Mouse (Mus musculus): ENCODE results near the gene Cadm4.
"Not testable (repeated sequence)": the region's sequence is repeated elsewhere in the genome, so short reads cannot be mapped to it uniquely, and the experiment has no call there.

The Cadm4 gene

DNA sequence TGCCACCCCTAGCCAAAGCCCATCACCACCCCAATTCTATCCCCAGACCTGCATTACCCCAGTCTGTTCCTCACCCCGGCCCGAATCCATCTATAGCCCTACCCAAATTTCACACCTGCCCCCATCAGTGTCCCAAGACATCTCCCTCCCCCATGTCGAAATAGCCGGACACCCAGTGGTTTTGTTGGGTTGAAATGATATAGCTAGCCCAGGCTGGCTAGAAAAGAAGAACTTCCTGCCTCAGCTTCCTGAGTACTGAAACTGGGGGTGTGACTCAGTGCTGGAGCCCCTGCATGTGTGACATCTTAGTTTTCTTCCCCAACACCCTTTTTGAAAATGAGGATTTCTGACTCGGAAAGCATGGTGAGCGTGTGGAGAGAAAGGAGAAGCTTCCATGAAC lies 15.0 kb upstream of the Cadm4 start:
- DNase-seq (ENCODE audit: inconsistent ontology term) = no peak

DNA sequence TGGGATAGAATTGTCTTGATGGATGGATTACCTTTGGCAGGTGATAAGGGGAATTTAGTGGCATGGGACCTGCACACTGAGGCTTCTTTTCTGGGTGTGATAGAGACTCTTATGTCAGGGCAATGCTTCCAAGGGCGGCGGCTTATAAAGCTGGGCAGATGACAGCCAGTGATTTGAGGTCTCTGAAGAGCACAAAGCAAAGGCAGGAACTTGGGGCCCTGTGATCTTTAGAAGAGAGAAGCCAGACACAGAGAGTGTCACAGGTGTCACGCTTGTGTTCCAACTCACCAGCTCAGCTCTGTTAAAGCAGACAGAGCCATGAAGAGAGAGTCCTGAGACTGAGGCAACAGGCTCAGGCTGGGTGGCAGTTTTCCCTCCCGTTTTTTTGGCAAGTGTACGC lies 13.9 kb upstream of the Cadm4 start:
- DNase-seq (ENCODE audit: inconsistent ontology term) = no peak

DNA sequence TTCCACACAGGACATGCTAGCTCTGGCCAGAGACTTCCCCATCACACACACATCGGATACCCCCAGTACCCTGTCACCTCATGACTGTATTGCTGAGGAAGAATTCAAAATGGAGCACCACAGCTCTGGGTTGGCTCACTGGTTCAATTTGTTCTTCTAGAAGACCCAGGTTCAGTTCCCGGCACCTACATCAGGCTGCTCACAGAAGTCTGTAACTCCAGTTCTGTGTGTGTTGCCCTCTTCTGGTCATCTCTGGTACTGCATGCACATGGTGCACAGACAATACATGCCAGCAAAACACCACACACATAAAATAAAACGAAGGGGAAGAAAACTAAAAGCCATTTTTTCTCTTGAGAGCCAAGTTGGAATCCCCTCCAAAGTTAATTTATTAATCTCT lies 12.7 kb upstream of the Cadm4 start:
- DNase-seq (ENCODE audit: inconsistent ontology term) = no peak

DNA sequence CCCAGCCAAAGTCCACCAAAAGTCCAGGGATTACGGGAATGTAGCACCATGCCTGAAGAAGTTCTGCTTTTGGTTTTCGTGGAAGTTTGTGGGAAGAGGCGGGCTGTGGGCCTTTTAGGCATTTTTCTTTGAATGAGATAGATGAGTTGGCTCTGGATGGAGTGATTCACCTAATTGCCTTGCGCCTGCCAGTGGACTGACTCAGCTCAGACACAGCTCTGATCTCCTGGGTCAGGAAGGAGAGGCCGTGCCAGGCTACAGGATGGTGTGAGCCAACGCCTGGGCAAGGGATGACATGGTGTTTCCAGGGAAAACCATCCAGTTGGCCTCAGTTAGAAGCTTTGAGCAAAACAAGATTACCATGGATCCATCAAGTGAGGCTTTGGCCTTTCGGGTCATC lies 11.5 kb upstream of the Cadm4 start:
- peak; percentile 93 for DNase-seq (ENCODE audit: inconsistent ontology term)

DNA sequence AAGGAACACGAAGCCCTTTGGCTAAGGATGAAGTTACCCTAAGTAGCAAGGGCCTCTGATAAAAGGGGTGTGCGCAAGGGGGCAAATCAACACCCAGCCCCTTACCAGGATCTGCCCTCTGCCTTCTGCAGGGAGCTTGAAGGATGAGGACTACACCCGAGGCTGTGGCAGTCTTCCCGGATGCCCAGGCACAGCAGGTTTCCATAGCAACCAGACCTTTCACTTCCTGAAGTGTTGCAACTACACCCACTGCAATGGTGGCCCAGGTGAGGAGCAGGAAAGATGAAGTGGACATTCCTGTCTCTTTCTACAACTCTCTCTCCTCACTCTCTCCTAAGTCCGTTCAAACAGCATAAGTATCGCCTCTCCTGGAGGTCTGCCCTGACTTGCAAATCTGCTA lies 9.4 kb upstream of the Cadm4 start:
- no peak for DNase-seq (ENCODE audit: inconsistent ontology term)

DNA sequence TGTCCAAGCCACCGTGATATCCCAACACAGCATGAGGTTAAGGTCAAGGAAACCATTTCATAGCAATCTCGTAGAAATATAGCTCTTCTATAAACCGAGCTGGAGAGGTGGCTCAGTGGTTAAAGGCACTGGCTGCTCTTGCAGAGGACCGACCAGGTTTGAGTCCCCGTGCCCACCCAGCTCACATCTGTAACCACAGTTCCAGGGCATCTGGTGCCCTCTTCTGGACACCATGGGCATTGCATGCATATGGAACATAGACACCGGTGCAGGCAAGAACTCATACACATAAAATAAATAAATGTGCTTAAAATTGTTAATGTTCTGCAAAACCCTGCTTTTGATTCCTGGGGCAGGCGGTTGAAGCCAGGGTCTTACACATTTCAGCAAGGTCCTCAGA lies 8.9 kb upstream of the Cadm4 start:
- no peak for DNase-seq (ENCODE audit: inconsistent ontology term)

DNA sequence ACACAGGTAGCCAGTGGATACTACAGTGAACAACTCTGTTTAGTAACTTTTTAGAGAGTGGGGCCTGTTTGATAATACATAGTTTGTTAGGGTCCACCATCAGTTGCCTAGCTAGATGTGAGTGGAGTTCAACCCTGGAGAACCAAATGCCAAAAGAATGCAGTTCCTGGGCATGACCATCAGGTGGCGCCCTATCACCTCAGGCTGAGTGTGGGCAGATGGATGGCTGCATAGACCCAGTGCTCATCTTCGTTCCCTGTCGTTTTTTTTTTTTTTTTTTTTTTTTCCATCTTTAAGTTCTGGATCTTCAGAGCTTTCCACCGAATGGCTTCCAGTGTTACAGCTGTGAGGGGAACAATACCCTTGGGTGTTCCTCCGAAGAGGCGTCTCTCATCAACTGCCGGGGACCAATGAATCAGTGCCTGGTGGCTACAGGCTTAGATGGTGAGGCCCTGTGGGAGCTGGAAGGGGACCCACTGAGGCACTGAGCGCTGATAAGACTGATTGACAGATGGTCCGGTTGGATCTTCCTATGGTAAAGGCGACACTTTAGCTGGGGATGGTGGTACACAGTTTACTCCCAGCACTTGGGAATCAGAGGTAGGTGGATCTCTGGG lies 7.8 kb upstream of the Cadm4 start:
- peak; percentile 48 for DNase-seq (ENCODE audit: inconsistent ontology term)

DNA sequence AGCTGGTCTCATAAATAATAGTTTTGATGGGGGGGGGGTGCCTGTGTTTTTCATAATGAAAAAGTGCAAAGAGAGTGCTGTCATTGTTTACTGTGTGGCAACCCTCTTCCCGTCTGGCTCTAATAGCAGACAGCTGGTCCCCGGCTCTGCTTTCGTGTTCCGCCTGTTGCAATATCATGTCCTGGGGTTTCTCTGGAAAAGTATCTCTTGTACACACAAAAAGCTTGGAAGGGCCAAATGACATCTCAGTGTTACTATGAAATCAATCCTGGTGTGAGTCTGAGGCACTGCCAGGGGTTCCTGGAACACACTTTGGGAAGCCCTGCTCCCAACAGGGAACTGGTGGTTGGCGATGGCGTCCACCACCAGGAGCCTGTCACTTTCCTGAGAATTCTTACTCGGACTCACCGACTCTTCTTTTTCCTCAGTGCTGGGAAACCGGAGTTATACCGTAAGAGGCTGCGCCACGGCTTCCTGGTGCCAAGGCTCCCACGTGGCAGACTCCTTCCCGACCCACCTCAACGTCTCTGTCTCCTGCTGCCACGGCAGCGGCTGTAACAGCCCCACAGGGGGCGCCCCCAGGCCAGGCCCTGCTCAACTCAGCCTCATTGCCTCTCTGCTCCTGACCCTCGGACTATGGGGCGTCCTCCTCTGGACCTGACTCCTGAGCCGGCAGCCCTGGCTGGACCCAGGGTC lies 6.9 kb upstream of the Cadm4 start:
- DNase-seq (ENCODE audit: inconsistent ontology term) = no peak

DNA sequence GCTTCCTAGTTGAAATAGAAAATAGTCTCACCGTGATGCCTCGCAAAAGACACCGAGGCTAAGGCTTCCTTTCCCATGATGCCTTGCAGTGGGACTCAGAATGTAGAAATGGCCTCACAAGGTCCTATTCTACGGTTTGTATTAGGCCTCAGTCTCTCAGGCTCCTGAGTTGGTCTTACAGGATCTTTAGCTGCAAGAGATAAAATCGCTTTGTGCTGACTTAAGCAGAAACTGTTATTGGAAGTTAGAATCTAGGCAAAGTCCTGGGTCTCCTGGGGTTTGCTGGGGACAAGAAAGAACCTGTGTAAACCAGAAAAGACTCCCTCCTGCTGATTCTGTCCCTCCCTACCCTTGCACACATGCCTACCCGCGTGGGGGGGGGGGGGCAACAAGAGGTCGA lies 5.5 kb upstream of the Cadm4 start:
- DNase-seq (ENCODE audit: inconsistent ontology term) = no peak

DNA sequence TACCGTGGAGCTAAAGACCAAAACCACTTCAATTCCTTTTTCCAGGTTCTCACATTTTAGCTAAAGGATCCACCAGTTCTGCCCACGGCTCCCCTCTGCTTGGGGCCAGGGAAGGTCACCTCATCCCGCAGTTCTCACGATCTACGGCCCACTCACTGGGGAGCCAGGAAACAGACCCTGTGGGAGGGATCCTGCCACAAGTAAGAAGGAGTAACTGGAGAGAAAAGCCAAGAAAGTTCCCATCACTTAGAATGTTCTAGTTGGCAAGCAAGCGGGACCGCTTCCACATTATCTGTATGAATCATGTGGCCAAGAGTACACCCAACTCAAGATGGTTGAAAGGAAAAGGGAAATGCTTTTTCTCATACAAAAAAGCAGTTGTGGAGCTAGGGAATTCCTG lies 5.0 kb upstream of the Cadm4 start:
- DNase-seq (ENCODE audit: inconsistent ontology term) = no peak

DNA sequence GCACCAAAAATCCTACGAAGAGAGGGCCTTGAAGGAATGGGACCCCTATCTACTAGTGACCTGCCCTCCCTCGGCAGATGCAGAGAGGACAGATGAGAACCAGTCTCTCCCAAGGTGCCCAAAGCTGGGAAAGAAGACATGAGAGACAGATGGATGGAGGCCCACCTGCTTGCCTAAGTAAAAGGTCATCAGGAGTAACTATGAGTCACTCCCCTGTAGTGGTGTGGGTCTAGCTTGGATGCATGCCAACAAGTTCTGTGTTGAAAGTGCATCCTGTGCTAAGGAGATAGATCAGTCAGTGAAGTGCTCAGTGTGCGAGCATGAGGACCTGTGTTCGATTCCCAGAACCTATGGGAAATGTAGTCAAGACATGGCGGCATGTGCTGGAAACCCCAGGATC lies 2.9 kb upstream of the Cadm4 start:
- DNase-seq (ENCODE audit: inconsistent ontology term) = no peak

DNA sequence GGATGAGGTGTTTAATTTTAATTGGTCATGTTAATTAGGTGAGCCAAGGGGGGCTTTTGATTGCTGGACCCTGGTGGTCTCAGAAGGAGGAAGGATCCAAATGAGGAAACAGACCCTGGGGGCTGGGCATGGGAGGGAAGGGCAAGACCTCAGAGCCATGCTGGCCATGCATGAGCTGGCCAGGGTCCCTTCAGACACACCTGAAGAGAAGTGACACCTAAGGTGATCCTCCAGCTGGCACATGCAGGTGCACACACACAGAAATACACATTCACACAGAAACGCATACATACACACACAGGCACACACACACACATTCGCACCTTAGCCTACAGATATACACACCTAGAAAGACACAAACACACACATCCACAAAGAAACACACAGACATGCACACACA lies 2.1 kb upstream of the Cadm4 start:
- DNase-seq (ENCODE audit: inconsistent ontology term) = no peak

DNA sequence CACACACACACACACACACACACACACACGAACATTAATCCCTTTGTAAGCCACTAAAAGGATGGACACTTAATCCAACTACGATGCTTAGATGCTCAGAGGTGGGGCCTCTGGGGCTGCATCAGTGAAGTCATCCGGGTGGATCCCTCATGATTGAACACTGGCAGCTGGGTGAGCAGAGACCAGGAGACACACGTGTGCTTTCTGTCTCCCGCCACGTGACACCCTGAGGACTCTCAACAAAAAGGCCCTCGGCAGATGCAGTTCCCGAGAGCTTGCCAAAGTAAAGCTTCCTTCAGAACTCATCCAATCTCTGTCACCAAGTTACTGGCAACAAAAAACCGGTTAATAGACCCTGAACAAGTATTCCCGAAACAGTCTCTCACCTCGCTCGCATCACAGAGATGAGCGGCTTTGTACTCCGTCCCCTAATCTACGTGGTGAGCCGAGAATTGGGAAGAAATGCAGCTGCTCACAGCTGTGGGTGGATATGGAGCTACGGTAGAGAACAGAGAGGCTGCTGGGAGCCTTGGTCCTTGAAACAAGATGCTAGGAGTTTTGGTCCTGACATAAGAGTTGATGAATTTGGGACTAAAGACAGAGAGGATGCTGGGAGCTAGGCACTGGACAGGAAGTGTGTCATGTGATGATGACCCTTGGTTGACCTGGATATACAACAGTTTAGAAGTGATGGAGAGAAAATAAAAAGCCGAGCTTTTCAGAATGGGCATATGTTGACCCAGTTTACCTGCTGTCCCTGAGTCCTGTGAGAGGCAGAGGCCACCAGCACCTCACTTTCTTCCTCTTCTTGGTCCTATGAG lies 1.5 kb upstream of the Cadm4 start:
- no peak for DNase-seq (ENCODE audit: inconsistent ontology term)

DNA sequence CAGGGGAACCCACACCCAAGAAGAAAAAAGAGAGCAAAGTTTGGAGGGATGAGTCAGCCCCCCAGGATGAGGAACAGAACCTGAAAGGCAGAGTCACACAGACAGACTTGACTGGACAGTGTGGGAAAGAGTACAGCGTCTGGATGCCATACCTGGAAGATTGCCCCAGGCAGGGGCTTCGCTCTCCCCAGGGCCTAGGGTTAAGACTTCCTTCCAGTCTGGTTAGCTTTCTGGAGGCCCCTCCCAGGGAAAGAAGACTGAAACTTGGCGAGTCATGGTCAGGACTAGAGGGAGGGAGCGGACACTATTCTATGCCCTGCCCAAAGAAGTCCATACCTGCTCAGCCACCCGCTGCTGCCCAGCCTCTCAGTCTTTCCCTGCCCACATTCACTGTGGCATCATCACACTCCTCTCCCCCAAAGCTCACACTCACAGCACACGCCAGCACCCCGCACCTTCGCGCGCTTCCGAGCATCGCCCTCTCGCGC lies 793 bp upstream of the Cadm4 start:
- no peak for DNase-seq (ENCODE audit: inconsistent ontology term)

DNA sequence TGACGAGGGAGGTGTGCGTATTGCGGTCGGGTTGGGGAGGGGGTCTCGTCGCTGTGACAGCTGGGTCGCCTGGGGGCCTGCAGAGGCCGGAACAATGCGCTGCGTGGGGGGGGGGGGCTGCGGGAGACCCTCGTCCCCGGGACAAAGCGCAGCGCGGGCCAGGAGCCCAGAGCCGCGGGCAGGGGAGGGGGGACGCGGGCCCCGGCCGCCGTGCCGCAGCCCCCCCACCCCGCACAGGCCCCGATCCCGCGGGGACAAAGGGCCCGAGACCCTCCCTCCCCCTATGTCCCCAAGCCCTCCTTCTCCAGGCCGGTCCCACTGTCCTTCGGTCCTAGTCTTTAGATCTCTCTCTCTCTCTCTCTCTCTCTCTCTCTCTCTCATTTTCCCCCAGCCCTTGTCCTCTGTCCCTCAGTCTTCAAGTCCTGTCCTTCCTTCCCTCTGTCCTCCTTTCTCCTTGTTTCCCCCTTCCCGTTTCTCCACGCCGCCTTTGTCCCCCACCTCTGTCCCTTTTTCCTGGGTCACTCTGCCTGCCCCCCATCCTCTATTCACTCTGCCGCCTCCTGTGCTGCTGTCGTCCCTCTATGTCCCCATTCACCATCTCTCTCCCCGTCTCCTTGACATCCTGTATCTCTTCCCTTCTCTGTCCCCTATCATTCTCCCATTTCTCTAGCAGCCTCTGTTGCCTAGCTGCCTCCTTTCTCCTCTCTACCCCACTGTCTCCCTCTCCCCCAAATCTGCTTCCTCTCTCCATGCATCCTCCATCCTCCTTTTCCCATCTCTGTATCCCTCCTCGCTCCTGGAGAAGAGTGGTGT lies 591 bp downstream of the Cadm4 start:
- no peak for DNase-seq (ENCODE audit: inconsistent ontology term)

DNA sequence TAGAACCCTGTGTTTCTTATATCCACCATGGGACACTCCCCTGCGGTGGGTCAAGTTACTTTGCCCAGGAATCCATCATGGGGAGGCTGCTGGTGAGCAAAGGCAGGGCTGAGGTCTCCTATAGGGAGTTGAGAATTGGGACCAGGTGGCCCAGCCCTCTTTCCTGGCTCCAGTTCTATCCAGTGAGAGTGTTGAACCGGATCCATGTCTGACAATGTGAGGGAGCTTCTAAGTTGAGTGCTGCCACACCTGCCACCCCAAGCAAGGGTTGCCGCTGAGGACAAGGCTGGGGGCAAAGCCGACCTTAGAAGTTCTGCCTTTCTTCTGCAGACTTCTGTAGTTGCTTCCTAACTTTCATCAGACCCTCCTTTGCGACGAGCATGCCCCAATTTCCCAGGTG lies 1.5 kb downstream of the Cadm4 start:
- not testable (repeated sequence) for DNase-seq (ENCODE audit: inconsistent ontology term)

DNA sequence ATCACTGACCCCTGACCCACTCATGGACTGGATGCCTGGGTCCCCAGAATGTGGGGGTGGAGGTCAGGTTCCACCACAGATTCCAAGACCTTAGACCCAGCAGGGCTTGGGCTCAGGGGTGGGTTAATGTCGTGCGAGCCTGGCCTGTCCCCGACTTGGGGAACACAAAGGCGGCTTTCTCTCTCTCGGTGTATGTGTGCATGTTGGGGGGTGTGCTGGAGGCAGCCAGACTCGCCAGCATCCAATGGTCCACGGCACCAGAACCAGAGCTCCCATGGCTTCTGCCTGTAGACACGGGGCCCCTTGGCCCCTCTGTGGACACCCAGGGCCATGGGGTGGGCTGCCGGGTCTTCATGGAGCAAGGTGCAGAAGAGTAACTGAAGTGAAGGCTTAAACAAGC lies 3.7 kb downstream of the Cadm4 start:
- no peak for DNase-seq (ENCODE audit: inconsistent ontology term)

DNA sequence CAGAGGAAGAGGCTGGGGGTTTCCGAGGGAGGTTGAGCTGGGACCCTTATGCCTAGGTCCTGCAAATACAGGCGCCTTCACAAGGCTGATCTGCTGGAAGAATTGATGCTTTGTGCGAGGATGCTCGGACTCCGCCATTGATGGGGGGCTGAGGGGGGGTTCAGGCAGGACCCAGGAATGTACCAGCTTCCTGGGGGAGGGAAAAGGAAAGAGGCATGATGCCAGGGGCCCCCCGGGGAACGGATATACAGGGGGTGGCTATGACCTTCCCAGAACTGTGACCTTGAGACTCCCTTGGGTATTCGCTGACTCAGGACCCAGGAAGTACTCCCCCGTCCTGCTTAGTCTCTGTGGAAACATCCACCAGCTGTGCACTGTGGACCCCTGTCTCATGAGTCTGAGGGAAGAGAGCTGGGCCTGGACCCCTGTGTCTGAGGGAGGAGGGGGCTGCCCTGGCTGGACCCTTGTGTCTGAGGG lies 4.9 kb downstream of the Cadm4 start:
- DNase-seq (ENCODE audit: inconsistent ontology term) = no peak

DNA sequence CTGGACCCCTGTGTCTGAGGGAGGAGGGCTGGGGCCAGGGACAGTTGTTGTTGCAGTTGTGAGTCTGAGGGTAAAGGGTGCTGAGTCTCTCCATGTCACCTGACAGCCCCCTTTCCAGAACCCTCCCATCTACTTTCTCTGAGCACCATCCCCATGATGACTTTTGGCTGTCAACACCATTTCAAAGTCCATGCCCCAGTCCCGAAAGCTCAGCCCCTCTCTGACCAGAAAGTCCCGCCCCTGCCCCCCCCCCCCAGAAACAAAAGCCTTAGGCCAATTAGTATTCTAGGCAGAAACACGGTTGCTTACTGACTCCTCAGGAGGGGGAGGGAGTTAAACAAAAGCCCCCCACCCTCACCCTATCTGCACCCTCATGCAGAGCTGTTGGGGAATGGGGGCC lies 5.6 kb downstream of the Cadm4 start:
- DNase-seq (ENCODE audit: inconsistent ontology term) = no peak

DNA sequence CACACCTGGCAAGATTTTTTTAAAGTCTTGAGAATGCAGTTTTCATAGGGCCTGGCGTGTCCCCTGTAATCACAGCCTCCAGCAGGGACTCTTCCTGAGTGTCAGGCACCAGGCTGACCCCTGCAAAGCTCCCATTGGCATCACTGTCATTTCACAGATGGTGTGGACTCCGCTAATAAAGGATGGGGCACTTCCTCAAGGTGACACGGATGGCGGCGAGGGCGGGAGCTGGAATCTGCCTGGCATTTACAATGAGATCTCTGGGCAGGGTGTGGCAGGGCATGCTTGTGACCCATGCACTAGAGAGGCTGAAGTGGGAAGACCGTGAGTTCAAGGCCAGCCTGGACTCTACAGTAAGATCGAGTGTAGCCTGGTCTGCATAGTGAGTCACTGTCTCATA lies 6.5 kb downstream of the Cadm4 start:
- DNase-seq (ENCODE audit: inconsistent ontology term) = no peak

DNA sequence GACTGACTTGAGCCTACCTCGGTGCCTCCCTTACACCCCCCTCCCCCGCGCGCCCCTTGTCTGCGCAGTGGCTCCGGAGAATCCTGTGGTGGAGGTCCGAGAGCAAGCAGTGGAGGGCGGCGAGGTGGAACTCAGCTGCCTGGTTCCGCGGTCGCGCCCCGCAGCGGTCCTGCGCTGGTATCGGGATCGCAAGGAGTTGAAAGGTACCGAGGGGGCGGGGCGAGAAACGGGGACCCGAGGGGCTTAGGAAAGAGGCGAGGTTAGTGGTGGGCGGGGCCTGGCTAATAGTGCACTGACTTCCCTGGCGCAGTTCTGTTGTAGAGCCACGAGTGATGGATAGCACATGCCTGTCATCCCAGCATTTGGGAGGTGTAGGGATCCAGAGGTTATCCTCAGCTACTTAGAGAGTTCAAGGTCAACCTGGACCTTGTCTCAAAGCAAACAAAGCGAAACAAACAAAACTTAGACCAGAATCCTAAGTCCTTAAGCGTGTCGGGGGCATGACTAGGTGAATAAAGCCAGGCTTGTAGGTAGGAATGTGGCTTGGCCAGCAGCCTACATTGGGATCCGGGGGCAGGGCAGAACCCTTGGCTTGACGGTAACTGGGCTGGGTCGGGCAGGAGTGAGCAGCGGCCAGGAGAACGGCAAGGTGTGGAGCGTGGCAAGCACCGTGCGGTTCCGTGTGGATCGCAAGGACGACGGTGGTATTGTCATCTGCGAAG lies 18.2 kb downstream of the Cadm4 start:
- no peak for DNase-seq (ENCODE audit: inconsistent ontology term)
